Mouse (Mus musculus): Measurements from ENCODE around the gene Pced1b. TPM values are rescaled to one million over a fixed set of nuclear protein-coding genes. Genes with fewer than 3 reads are reported as not detected.

The Pced1b gene
- polyA plus RNA-seq, 1 experiment from 2014 or later, result 6.7 TPM

DNA sequence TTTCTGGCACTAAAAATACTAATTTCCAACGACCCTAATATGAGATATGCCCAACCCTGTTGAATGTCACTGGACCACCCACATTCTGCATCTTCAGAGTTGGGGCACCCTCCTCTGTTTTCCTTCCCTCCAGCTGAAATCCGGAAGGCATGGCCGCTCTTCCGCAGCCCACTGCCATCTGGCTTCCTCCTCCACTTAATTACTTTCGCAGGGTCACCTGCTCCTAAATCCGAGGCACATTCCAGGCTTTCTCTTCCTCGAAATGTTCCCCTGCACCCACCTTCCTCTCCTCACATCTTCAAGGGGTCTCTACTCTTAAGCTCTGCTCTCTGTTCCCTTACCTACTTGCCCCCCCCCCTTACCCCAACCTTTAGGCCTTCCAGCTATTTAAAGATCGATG, 22.9 kb upstream of the Pced1b start:
- H3K4me1 ChIP-seq (ENCODE audit: control insufficient read depth, insufficient read depth, low read length), result no peaks in the 10 kb centered on the region
- no peak overlapping the region for H3K4me2 ChIP-seq (ENCODE audit: low read depth, low read length)
- H3K36me3 ChIP-seq (ENCODE audit: control insufficient read depth, insufficient read depth, low read length), result no peaks in the 10 kb centered on the region
- WGBS, result 72% methylated on average over 8 of the region's 8 CpGs
- ATAC-seq (ENCODE audit: low read depth), result no peak
- H3K27me3 ChIP-seq (ENCODE audit: control insufficient read depth, insufficient read depth, low read length), result no peaks in the 10 kb centered on the region
- H3K27ac ChIP-seq (ENCODE audit: low read depth, low read length), result no peak overlapping the region
- H3K9ac ChIP-seq (replicated peaks; ENCODE audit: low read depth, low read length), result no peak overlapping the region
- no peak overlapping the region for H3K4me3 ChIP-seq (ENCODE audit: low read depth, low read length)
- no peaks in the 10 kb centered on the region for H3K9me3 ChIP-seq (ENCODE audit: control insufficient read depth, low read length)

DNA sequence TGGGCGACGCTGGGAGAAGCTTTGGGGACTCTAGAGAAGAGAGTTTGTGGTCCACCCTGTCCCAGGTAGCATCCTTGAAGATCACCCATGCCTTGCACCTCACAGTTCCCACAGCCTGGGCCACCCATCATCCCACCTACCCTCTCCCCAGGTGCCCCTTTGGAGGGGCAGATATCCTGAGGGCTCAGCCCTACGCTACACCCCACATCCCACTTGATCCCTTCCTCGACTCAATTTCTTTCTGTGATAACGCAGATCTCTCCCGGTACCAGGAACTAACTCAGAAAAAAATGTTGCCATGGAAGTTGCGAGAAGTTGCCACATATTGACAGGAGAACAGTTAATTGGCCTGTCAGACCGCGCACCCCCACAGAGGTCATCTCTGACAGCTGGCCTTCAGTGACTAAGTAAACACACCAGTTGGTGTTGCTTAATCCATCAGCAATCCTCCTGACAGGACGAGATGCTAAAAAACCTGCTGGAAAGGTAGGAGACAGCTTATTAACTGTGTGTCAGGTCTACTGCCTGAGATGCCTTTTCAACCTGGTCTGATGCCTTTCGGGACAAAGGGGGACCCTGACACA, 17.3 kb upstream of the Pced1b start:
- WGBS, result 91% methylated on average over 11 of the region's 11 CpGs
- Histone ChIP-seq H3K36me3 (ENCODE audit: control insufficient read depth, insufficient read depth, low read length) (no peaks in the 10 kb centered on the region), H3K4me3 (ENCODE audit: low read depth, low read length) (no peak overlapping the region), H3K9me3 (ENCODE audit: control insufficient read depth, low read length) (no peaks in the 10 kb centered on the region), H3K27me3 (ENCODE audit: control insufficient read depth, insufficient read depth, low read length) (no peaks in the 10 kb centered on the region), H3K4me1 (ENCODE audit: control insufficient read depth, insufficient read depth, low read length) (no peaks in the 10 kb centered on the region), H3K9ac (replicated peaks; ENCODE audit: low read depth, low read length) (no peak overlapping the region), H3K27ac (ENCODE audit: low read depth, low read length) (no peak overlapping the region), H3K4me2 (ENCODE audit: low read depth, low read length) (no peak overlapping the region)
- ATAC-seq (ENCODE audit: low read depth), result no peak

DNA sequence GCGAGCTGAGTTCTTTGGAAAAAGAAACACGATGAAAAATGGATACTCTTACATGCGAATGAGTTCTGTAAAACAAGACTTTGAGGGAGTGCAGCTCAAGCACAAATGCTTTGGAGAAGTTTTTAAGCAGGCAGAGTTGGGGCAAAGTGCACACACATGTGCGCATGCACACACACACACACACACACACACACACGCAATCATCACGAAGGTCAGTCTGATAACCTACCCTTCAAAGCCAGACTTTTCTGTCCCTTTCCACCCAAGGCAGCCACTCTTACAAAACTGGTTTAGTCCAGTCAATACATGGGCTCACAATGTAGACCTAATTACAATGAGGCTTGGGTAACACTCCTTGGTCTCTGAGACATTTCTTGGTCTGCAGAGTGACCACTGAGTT, 12.8 kb upstream of the Pced1b start:
- Histone ChIP-seq H3K4me3 (ENCODE audit: low read depth, low read length) (no peak overlapping the region), H3K9me3 (ENCODE audit: control insufficient read depth, low read length) (no peaks in the 10 kb centered on the region), H3K9ac (replicated peaks; ENCODE audit: low read depth, low read length) (no peak overlapping the region), H3K27ac (ENCODE audit: low read depth, low read length) (no peak overlapping the region), H3K4me2 (ENCODE audit: low read depth, low read length) (no peak overlapping the region), H3K4me1 (ENCODE audit: control insufficient read depth, insufficient read depth, low read length) (no peaks in the 10 kb centered on the region), H3K27me3 (ENCODE audit: control insufficient read depth, insufficient read depth, low read length) (no peaks in the 10 kb centered on the region), H3K36me3 (ENCODE audit: control insufficient read depth, insufficient read depth, low read length) (no peaks in the 10 kb centered on the region)
- 95% methylated on average over 6 of the region's 6 CpGs for WGBS
- no peak for ATAC-seq (ENCODE audit: low read depth)

DNA sequence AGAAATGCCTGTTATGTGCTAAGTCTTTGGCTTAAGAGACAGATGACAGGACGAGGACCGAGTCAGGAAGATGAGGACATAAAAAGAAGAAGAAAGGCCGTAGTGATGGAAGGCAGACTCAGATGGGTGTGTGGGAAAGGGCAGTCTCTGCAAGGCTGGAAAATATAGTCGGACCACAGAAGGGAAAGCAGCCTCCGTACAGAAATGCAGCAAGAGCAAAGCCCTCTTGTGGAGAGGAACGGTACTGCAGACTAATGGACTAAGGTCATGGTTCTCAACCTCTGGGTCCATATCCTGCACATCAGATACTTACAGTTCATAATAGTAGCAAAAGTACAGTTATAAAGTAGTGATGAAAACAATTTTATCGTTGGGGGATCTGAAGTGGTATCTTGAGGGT, 11.7 kb upstream of the Pced1b start:
- H3K9ac ChIP-seq (replicated peaks; ENCODE audit: low read depth, low read length), result no peak overlapping the region
- H3K4me1 ChIP-seq (ENCODE audit: control insufficient read depth, insufficient read depth, low read length), result no peaks in the 10 kb centered on the region
- no peaks in the 10 kb centered on the region for H3K36me3 ChIP-seq (ENCODE audit: control insufficient read depth, insufficient read depth, low read length)
- H3K4me3 ChIP-seq (ENCODE audit: low read depth, low read length), result no peak overlapping the region
- no peaks in the 10 kb centered on the region for H3K9me3 ChIP-seq (ENCODE audit: control insufficient read depth, low read length)
- 34% methylated on average over 7 of the region's 7 CpGs for WGBS
- H3K27ac ChIP-seq (ENCODE audit: low read depth, low read length), result no peak overlapping the region
- no peaks in the 10 kb centered on the region for H3K27me3 ChIP-seq (ENCODE audit: control insufficient read depth, insufficient read depth, low read length)
- H3K4me2 ChIP-seq (ENCODE audit: low read depth, low read length), result no peak overlapping the region
- ATAC-seq (ENCODE audit: low read depth), result no peak

DNA sequence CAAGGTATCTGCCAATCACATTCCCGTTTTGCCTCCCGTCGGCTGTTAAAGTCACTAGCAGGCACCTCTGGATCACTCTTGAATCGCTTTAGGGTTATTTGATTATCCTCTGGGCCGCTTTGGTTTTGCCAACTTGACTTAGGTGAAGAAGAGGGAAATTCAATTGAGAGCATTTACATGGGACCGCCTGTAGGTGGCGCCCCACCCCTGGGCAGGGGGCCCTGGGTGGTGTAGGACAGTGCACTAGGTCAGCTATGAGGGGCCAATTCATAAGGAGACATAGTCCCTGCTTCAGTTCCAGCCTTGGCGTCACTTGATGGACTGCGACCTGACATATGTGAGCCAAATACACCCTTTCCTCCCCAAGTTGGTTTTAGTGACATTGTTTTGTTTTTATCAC, 10.0 kb upstream of the Pced1b start:
- H3K4me1 ChIP-seq (ENCODE audit: control insufficient read depth, insufficient read depth, low read length), result no peaks in the 10 kb centered on the region
- H3K9ac ChIP-seq (replicated peaks; ENCODE audit: low read depth, low read length), result no peak overlapping the region
- WGBS, result 54% methylated on average over 9 of the region's 9 CpGs
- no peaks in the 10 kb centered on the region for H3K9me3 ChIP-seq (ENCODE audit: control insufficient read depth, low read length)
- H3K27ac ChIP-seq (ENCODE audit: low read depth, low read length), result no peak overlapping the region
- H3K4me3 ChIP-seq (ENCODE audit: low read depth, low read length), result no peak overlapping the region
- no peaks in the 10 kb centered on the region for H3K27me3 ChIP-seq (ENCODE audit: control insufficient read depth, insufficient read depth, low read length)
- ATAC-seq (ENCODE audit: low read depth), result no peak
- no peak overlapping the region for H3K4me2 ChIP-seq (ENCODE audit: low read depth, low read length)
- H3K36me3 ChIP-seq (ENCODE audit: control insufficient read depth, insufficient read depth, low read length), result no peaks in the 10 kb centered on the region

DNA sequence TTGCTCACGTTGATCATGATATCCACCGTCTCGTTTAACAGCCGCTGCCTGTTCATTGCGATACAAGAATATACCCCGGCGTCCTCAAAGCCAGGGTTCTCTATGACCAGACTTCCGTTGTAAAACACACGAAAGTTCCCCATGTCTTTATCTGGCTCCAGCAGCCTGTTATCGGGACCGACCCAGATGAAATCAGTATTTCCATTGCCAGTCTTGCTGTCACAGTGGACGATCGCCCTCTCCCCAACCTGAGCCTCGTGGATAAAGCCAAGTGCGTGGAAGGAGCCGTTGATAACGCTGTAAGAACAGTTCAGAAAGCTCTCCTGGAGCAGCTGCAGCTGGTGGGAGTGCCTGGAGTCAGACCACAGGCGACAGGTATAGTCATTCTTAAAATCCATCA, 1.5 kb upstream of the Pced1b start:
- H3K27me3 ChIP-seq (ENCODE audit: control insufficient read depth, insufficient read depth, low read length), result no peaks in the 10 kb centered on the region
- no peak overlapping the region for H3K9ac ChIP-seq (replicated peaks; ENCODE audit: low read depth, low read length)
- no peak overlapping the region for H3K4me2 ChIP-seq (ENCODE audit: low read depth, low read length)
- H3K36me3 ChIP-seq (ENCODE audit: control insufficient read depth, insufficient read depth, low read length), result no peaks in the 10 kb centered on the region
- ATAC-seq (ENCODE audit: low read depth), result no peak
- H3K4me1 ChIP-seq (ENCODE audit: control insufficient read depth, insufficient read depth, low read length), result 0 out of 2 replicates have a peak, but pooled peaks cover 4% of the 10 kb centered on the region
- no peaks in the 10 kb centered on the region for H3K9me3 ChIP-seq (ENCODE audit: control insufficient read depth, low read length)
- no peak overlapping the region for H3K4me3 ChIP-seq (ENCODE audit: low read depth, low read length)
- 88% methylated on average over 18 of the region's 18 CpGs for WGBS
- H3K27ac ChIP-seq (ENCODE audit: low read depth, low read length), result no peak overlapping the region

DNA sequence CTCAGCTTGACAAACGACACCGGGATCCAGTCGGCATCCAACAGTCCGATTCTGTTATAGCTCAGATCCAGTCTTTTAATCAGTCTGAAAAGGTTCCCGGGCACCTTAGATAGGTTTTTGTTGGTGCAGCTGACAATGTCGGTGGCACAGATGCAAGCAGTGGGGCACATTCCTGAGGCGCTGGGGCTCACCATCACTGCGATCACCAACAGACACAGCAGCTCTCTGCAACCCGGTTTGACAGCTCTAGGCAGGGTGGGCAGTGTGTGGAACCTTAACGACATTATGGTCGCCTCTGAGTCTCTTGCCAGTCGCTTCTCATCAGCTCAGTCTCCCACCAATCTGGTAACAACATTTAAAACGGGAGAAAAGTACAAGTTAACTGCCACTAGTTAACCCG, 651 bp upstream of the Pced1b start:
- Histone ChIP-seq H3K27ac (ENCODE audit: low read depth, low read length) (no peak overlapping the region), H3K9me3 (ENCODE audit: control insufficient read depth, low read length) (no peaks in the 10 kb centered on the region), H3K36me3 (ENCODE audit: control insufficient read depth, insufficient read depth, low read length) (no peaks in the 10 kb centered on the region), H3K9ac (replicated peaks; ENCODE audit: low read depth, low read length) (no peak overlapping the region), H3K4me3 (ENCODE audit: low read depth, low read length) (peak overlapping the region; percentile 70; the same call in 1 of the 2 replicates), H3K27me3 (ENCODE audit: control insufficient read depth, insufficient read depth, low read length) (no peaks in the 10 kb centered on the region), H3K4me1 (ENCODE audit: control insufficient read depth, insufficient read depth, low read length) (0 out of 2 replicates have a peak, but pooled peaks cover 4% of the 10 kb centered on the region), H3K4me2 (ENCODE audit: low read depth, low read length) (peak overlapping the region; percentile 78)
- WGBS, result 28% methylated on average over 14 of the region's 14 CpGs
- ATAC-seq (ENCODE audit: low read depth), result no peak

DNA sequence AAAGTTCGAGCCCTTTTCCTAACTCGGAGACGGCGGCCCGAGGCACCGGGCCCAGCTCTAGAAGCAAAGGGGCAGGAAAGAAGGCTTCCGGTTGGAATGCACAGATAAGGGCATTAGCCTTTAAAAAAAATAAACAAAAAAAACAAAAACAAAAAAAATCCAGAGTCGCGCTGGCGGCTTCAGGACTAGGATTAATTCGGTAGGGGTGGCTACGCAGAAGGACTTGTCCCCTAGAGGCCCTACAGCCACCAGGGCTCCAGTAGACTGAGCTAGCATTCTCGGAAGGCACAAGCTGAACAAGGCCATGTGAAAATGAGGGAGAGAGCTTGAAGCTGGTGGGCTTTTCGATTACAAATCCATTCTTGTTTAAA, 869 bp downstream of the Pced1b start:
- peak overlapping the region; percentile 74 for H3K27ac ChIP-seq (ENCODE audit: low read depth, low read length)
- no peaks in the 10 kb centered on the region for H3K36me3 ChIP-seq (ENCODE audit: control insufficient read depth, insufficient read depth, low read length)
- no peaks in the 10 kb centered on the region for H3K9me3 ChIP-seq (ENCODE audit: control insufficient read depth, low read length)
- peak overlapping the region; percentile 85 for H3K9ac ChIP-seq (replicated peaks; ENCODE audit: low read depth, low read length)
- no peak for ATAC-seq (ENCODE audit: low read depth)
- H3K4me3 ChIP-seq (ENCODE audit: low read depth, low read length), result peak overlapping the region; percentile 70
- peak overlapping the region; percentile 78 for H3K4me2 ChIP-seq (ENCODE audit: low read depth, low read length)
- WGBS, result under 1% methylated on average over 14 of the region's 14 CpGs
- H3K4me1 ChIP-seq (ENCODE audit: control insufficient read depth, insufficient read depth, low read length), result 0 out of 2 replicates have a peak, but pooled peaks cover 4% of the 10 kb centered on the region
- no peaks in the 10 kb centered on the region for H3K27me3 ChIP-seq (ENCODE audit: control insufficient read depth, insufficient read depth, low read length)

DNA sequence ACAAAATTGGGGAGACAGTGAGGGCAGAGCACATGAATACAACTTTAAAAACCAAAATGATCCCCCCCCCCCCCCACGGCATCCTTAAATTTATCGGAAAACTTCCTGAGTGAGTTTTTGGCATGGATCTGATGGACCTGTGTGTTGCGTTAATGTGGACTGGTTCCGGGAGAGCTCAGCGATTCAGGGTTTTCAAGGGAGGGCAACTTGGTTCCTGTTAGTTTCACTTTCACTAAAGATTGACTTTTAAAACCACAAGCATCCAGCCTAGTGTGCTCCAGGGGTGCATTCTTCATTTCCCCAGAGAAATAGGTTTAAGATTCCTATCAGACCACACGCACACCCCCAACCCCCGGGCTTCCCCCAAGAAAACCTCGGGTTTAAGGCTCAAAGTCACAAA, 1.4 kb downstream of the Pced1b start:
- no peak overlapping the region; the same call in 1 of the 2 replicates for H3K27ac ChIP-seq (ENCODE audit: low read depth, low read length)

More for the DNA sequence above, 1.4 kb downstream of the Pced1b start:
- Histone ChIP-seq H3K4me1 (ENCODE audit: control insufficient read depth, insufficient read depth, low read length) (0 out of 2 replicates have a peak, but pooled peaks cover 4% of the 10 kb centered on the region), H3K4me3 (ENCODE audit: low read depth, low read length) (peak overlapping the region; percentile 70; the same call in 1 of the 2 replicates), H3K36me3 (ENCODE audit: control insufficient read depth, insufficient read depth, low read length) (no peaks in the 10 kb centered on the region), H3K9ac (replicated peaks; ENCODE audit: low read depth, low read length) (no peak overlapping the region), H3K27me3 (ENCODE audit: control insufficient read depth, insufficient read depth, low read length) (no peaks in the 10 kb centered on the region), H3K4me2 (ENCODE audit: low read depth, low read length) (peak overlapping the region; percentile 78), H3K9me3 (ENCODE audit: control insufficient read depth, low read length) (no peaks in the 10 kb centered on the region)
- WGBS, result 65% methylated on average over 8 of the region's 8 CpGs
- no peak for ATAC-seq (ENCODE audit: low read depth)
